Mouse (Mus musculus) embryonic stem cell, embryonic (primary cell): ENCODE data around the gene Gpatch2.

Experiments used
- CTCF ChIA-PET, 4 experiments: fragments of 300-600 bp in 2 of 4; fragments of 350-600 bp in 2 of 4; sonication (Branson Sonifier 250); formaldehyde crosslinking; loops; one replicate each; lab custom pipeline; 2022; ENCODE audit warnings: inconsistent platforms in 2 of 4; lab: Charles Lee
- POLR2A ChIA-PET, 4 experiments: fragments of 300-600 bp in 2 of 4; fragments of 350-600 bp in 2 of 4; sonication (Branson Sonifier 250); formaldehyde crosslinking; loops; one replicate each; lab custom pipeline; 2022; ENCODE audit warnings: antibody characterized with exemption in 4 of 4, inconsistent platforms in 1 of 4; lab: Charles Lee

Gene Gpatch2

GRCm38 (mm10) chr1:187291480-187292394 is 76.4 kb downstream of the Gpatch2 start:
- CTCF ChIA-PET, result interaction anchor here in 2 of 4 experiments (0.6 to 0.8 kb wide), 2 partner anchors 10 to 121 kb away, joined by 3 to 4 read pairs; no protein-coding TSS in a partner anchor
- POLR2A ChIA-PET, result interaction anchor here in 2 of 4 experiments (1.0 to 1.6 kb wide), 7 partner anchors 9 to 81 kb away, joined by 3 to 7 read pairs (median 3); no protein-coding TSS in a partner anchor

GRCm38 (mm10) chr1:187292395-187292749 is 77.1 kb downstream of the Gpatch2 start:
- POLR2A ChIA-PET, result interaction anchor here in 2 of 4 experiments (1.0 to 1.6 kb wide), 5 partner anchors 9 to 82 kb away, joined by 3 to 7 read pairs (median 3); no protein-coding TSS in a partner anchor

GRCm38 (mm10) chr1:187293233-187293632 is 77.9 kb downstream of the Gpatch2 start:
- ChIA-PET POLR2A (no interaction called here), CTCF (no interaction called here)

More at GRCm38 (mm10) chr1:187292395-187292749, 77.1 kb downstream of the Gpatch2 start:
- CTCF ChIA-PET, result interaction anchor here in 1 of 4 experiments (0.8 kb wide), 1 partner anchor 9 kb away, joined by 3 read pairs; no protein-coding TSS in a partner anchor

- CTCF ChIA-PET, result no interaction called here
- POLR2A ChIA-PET, result interaction anchor here in 1 of 4 experiments (1.6 kb wide), 1 partner anchor 9 kb away, joined by 5 read pairs; no protein-coding TSS in a partner anchor
Observed at GRCm38 (mm10) chr1:187294522-187294921, 79.2 kb downstream of the Gpatch2 start.

- POLR2A ChIA-PET, result interaction anchor here in 1 of 4 experiments (1.6 kb wide), 1 partner anchor 8 kb away, joined by 5 read pairs; no protein-coding TSS in a partner anchor
- CTCF ChIA-PET, result no interaction called here
Observed at GRCm38 (mm10) chr1:187295038-187295559, 79.8 kb downstream of the Gpatch2 start.

GRCm38 (mm10) chr1:187295711-187296110 is 80.4 kb downstream of the Gpatch2 start:
- POLR2A ChIA-PET, result interaction anchor here in 1 of 4 experiments (1.6 kb wide), 1 partner anchor 8 kb away, joined by 5 read pairs; no protein-coding TSS in a partner anchor
- CTCF ChIA-PET, result no interaction called here

- POLR2A ChIA-PET, result no interaction called here
Observed at GRCm38 (mm10) chr1:187299236-187299635, 83.9 kb downstream of the Gpatch2 start.

GRCm38 (mm10) chr1:187300626-187301025 is 85.3 kb downstream of the Gpatch2 start:
- POLR2A ChIA-PET, result interaction anchor here in 1 of 4 experiments (1.8 kb wide), 1 partner anchor 12 kb away, joined by 5 read pairs; no protein-coding TSS in a partner anchor
- CTCF ChIA-PET, result interaction anchor here in 2 of 4 experiments (0.7 to 0.9 kb wide), 2 partner anchors 425 to 504 kb away, joined by 5 read pairs; no protein-coding TSS in a partner anchor

More at GRCm38 (mm10) chr1:187299236-187299635, 83.9 kb downstream of the Gpatch2 start:
- CTCF ChIA-PET, result no interaction called here

GRCm38 (mm10) chr1:187303221-187303620 is 87.9 kb downstream of the Gpatch2 start:
- CTCF ChIA-PET, result no interaction called here
- POLR2A ChIA-PET, result interaction anchor here in 1 of 4 experiments (0.5 to 1.5 kb wide), 2 partner anchors 8 to 23 kb away, joined by 4 to 5 read pairs; no protein-coding TSS in a partner anchor

- CTCF ChIA-PET, result no interaction called here
- POLR2A ChIA-PET, result no interaction called here
Observed at GRCm38 (mm10) chr1:187307335-187307734, 92.0 kb downstream of the Gpatch2 start.

- ChIA-PET POLR2A (no interaction called here), CTCF (no interaction called here)
Observed at GRCm38 (mm10) chr1:187308523-187308922, 93.2 kb downstream of the Gpatch2 start.

GRCm38 (mm10) chr1:187311122-187311521 is 95.8 kb downstream of the Gpatch2 start:
- CTCF ChIA-PET, result no interaction called here
- POLR2A ChIA-PET, result no interaction called here

- ChIA-PET POLR2A (no interaction called here), CTCF (no interaction called here)
Observed at GRCm38 (mm10) chr1:187313323-187313722, 98.0 kb downstream of the Gpatch2 start.

GRCm38 (mm10) chr1:187313763-187314162 is 98.5 kb downstream of the Gpatch2 start:
- ChIA-PET CTCF (no interaction called here), POLR2A (no interaction called here)

GRCm38 (mm10) chr1:187314516-187314915 is 99.2 kb downstream of the Gpatch2 start:
- CTCF ChIA-PET, result interaction anchor here in 1 of 4 experiments (0.6 kb wide), 1 partner anchor 66 kb away, joined by 3 read pairs; no protein-coding TSS in a partner anchor
- POLR2A ChIA-PET, result interaction anchor here in 1 of 4 experiments (0.9 kb wide), 1 partner anchor 8 kb away, joined by 3 read pairs; no protein-coding TSS in a partner anchor

GRCm38 (mm10) chr1:187315821-187316220 is 100.5 kb downstream of the Gpatch2 start:
- POLR2A ChIA-PET, result interaction anchor here in 1 of 4 experiments (0.6 kb wide), 1 partner anchor 164 kb away, joined by 3 read pairs; no protein-coding TSS in a partner anchor
- CTCF ChIA-PET, result no interaction called here

GRCm38 (mm10) chr1:187316555-187316954 is 101.2 kb downstream of the Gpatch2 start:
- CTCF ChIA-PET, result no interaction called here
- POLR2A ChIA-PET, result no interaction called here

- POLR2A ChIA-PET, result no interaction called here
- CTCF ChIA-PET, result no interaction called here
Observed at GRCm38 (mm10) chr1:187321814-187322213, 106.5 kb downstream of the Gpatch2 start.
